Mouse (Mus musculus) bone marrow macrophage, adult 2 months (primary cell): ENCODE measurements at regions not wholly inside any gene's neighbourhood (a gene's known extent, or its start where the extent isn't known, plus 50 kb on each side); places are given as distances from the start of the nearest gene placed in this dataset.

Experiments used
- CTCF ChIP-seq: IDR thresholded peaks from 2 replicates; pipeline ENCODE4 v1.5.1; 2012; ENCODE audit warnings: low read depth, mild to moderate bottlenecking, low read length, moderate library complexity
- POLR2A ChIP-seq: IDR thresholded peaks from 2 replicates; pipeline ENCODE4 v1.6.1; 2012; ENCODE audit warnings: mild to moderate bottlenecking, low read depth, low read length, borderline replicate concordance

- TF ChIP-seq POLR2A (no peak), CTCF (no peak)
These were observed 1041.0 kb upstream of the Map3k7 start for GRCm38 (mm10) chr4:30922944-30923343.
